Mouse (Mus musculus) kidney, adult 2 months (tissue): ENCODE measurements around the gene Foxp1.

Experiments
- CTCF ChIP-seq: fragments of 200-500 bp; conservative IDR thresholded peaks from 2 replicates; pipeline ENCODE4 v1.5.1; 2011; ENCODE audit warnings: low read depth, mild to moderate bottlenecking, control low read depth, low read length, moderate library complexity, mixed read lengths; ENCODE audit not compliant: insufficient read depth, insufficient read length
- POLR2A ChIP-seq: fragments of 200-500 bp; IDR thresholded peaks from one replicate; pipeline ENCODE4 v1.6.1; 2011; ENCODE audit warnings: low read depth, low read length, control low read depth

- TF ChIP-seq POLR2A: no peak
- no peak for TF ChIP-seq CTCF
These were observed 575.8 kb downstream of the Foxp1 start for GRCm38 (mm10) chr6:98946731-98947130.
